8 mouse cellular contexts compared by ENCODE assay signal in genomic region chr6:50381504-50382091, GRCm38 (mm10).
DNase-seq lines count a peak whose midpoint lies in the region; TF ChIP-seq lines count a peak whose summit lies in the region.

No protein-coding gene starts in this region.

- peaks cover 27% of the 10 kb centered on the region for H3K79me3 ChIP-seq in C2C12 (ENCODE audit: low read depth)

- H3K27me3 ChIP-seq in C2C12 (ENCODE audit: control insufficient read depth, insufficient read depth, insufficient read length) = no peaks in the 10 kb centered on the region
- no peaks in the 10 kb centered on the region for H3K27me3 ChIP-seq in cerebellum, adult 2 months (ENCODE audit: control insufficient read depth, insufficient read depth, low read length)

- H3K4me1 ChIP-seq in cerebellum, adult 2 months (ENCODE audit: control insufficient read depth, insufficient read depth, low read length) = no peaks in the 10 kb centered on the region; the same call in 1 of the 2 replicates

- WGBS in cerebellum, adult 2 months = 33% methylated on average over 11 of the region's 11 CpGs

- TF ChIP-seq POLR2A in cerebellum, adult 2 months (IDR thresholded peaks at IDR 0.05; ENCODE audit: borderline replicate concordance, insufficient read depth, low read length) = no peak

- no peak for TF ChIP-seq CTCF in C2C12 (IDR thresholded peaks at IDR 0.05; ENCODE audit: control insufficient read depth, insufficient read depth, insufficient read length)
- TF ChIP-seq CTCF in cerebellum, adult 2 months (IDR thresholded peaks at IDR 0.05; ENCODE audit: borderline replicate concordance, insufficient read depth, low read depth, low read length) = no peak

- no peak overlapping the region for H3ac ChIP-seq in C2C12 (ENCODE audit: control insufficient read depth, insufficient read length, low read depth)

- H3K27ac ChIP-seq in cerebellum, adult 2 months (ENCODE audit: insufficient read depth, low read length) = no peak overlapping the region

- peaks cover 2% of the 10 kb centered on the region for H3K36me3 ChIP-seq in C2C12 (ENCODE audit: control insufficient read depth, insufficient read depth)

- peak; percentile 48 for DNase-seq in 3134 (ENCODE audit: extremely low read depth, insufficient read length, low spot score)
- peak; percentile 40 for DNase-seq in fat pad, adult 2 months (ENCODE audit: extremely low read depth, low read depth, low spot score)
- peak; percentile 53 for DNase-seq in kidney, postnatal 10 days
- peak; percentile 31 to 50 for DNase-seq in lung, postnatal 4 days
- DNase-seq in left cerebral cortex, adult 18-20 months (ENCODE audit: low spot score in 2 of 2) = no peak
- DNase-seq in layer of hippocampus, adult 8-10 months (ENCODE audit: low spot score in 2 of 2) = no peak
- no peak for DNase-seq in cerebellum, adult 2 months

- peaks cover 61% of the 10 kb centered on the region for H3K79me2 ChIP-seq in C2C12 (ENCODE audit: control insufficient read depth, insufficient read depth)

- H3K4me3 ChIP-seq in C2C12 (ENCODE audit: insufficient read depth, poor library complexity, severe bottlenecking) = peak overlapping the region; percentile 16
- no peak overlapping the region for H3K4me3 ChIP-seq in cerebellum, adult 2 months (replicated peaks; ENCODE audit: insufficient read depth, low read depth, low read length)

TF ChIP-seq in C2C12, 6 proteins besides CTCF, POLR2A, EP300 and RAD21:
- no peak for TF ChIP-seq MAX (IDR thresholded peaks at IDR 0.05)
- no peak for TF ChIP-seq MYOD1 (IDR thresholded peaks at IDR 0.05; ENCODE audit: control insufficient read depth, insufficient read length, low read depth)
- TF ChIP-seq USF1 (IDR thresholded peaks at IDR 0.05; ENCODE audit: low read depth) = peak; percentile 78
- peak; percentile 55 for TF ChIP-seq CEBPB (IDR thresholded peaks at IDR 0.05; ENCODE audit: low read depth)
- no peak for TF ChIP-seq MYOG (IDR thresholded peaks at IDR 0.05; ENCODE audit: control insufficient read depth, extremely low read depth, insufficient read length)
- TF ChIP-seq FOSL1 (IDR thresholded peaks at IDR 0.05; ENCODE audit: insufficient read depth, low read length, poor library complexity, severe bottlenecking) = no peak

Comparison
In these comparisons a context has a peak if more than half of its experiments do, and no peak if none do; other contexts are left out.
1. DNase-seq: peak in 3134 (single experiment), fat pad, adult 2 months (single experiment), kidney, postnatal 10 days (single experiment) and lung, postnatal 4 days (2 of 2); none in left cerebral cortex, adult 18-20 months (0 of 2), layer of hippocampus, adult 8-10 months (0 of 2) and cerebellum, adult 2 months (0 of 2).